Mouse (Mus musculus) T-helper 1 cell (primary cell): ENCODE measurements around the gene Milr1.
"Not testable (repeated sequence)": the region's sequence is repeated elsewhere in the genome, so short reads cannot be mapped to it uniquely, and the experiment has no call there.

ENCODE experiments used
- in situ Hi-C: fragments of 300-600 bp; cut with MboI, MseI; formaldehyde crosslinking; loops from one replicate; pipeline ENCODE4 v1.15.1; 2025; ENCODE audit warnings: high pct_unique_total_duplicates

Gene Milr1

GRCm38 (mm10) chr11:106795679-106796078, 44.7 kb downstream of the Milr1 start:
- in situ Hi-C loops: no loop called here

GRCm38 (mm10) chr11:106802069-106802627, 51.1 kb downstream of the Milr1 start:
- in situ Hi-C loops: no loop called here

GRCm38 (mm10) chr11:106807442-106807841, 56.4 kb downstream of the Milr1 start:
- in situ Hi-C loops: not testable (repeated sequence)

- in situ Hi-C loops: no loop called here
Observed at GRCm38 (mm10) chr11:106812410-106813136, 61.5 kb downstream of the Milr1 start.

- in situ Hi-C loops: no loop called here
Observed at GRCm38 (mm10) chr11:106814601-106815320, 63.7 kb downstream of the Milr1 start.

- in situ Hi-C loops: no loop called here
Observed at GRCm38 (mm10) chr11:106815331-106815730, 64.3 kb downstream of the Milr1 start.

GRCm38 (mm10) chr11:106815761-106816160, 64.7 kb downstream of the Milr1 start:
- in situ Hi-C loops: no loop called here

GRCm38 (mm10) chr11:106816316-106816715, 65.3 kb downstream of the Milr1 start:
- in situ Hi-C loops: no loop called here

- in situ Hi-C loops: no loop called here
Observed at GRCm38 (mm10) chr11:106817156-106817555, 66.1 kb downstream of the Milr1 start.

GRCm38 (mm10) chr11:106817808-106818207, 66.8 kb downstream of the Milr1 start:
- in situ Hi-C loops: no loop called here

GRCm38 (mm10) chr11:106818341-106818740, 67.3 kb downstream of the Milr1 start:
- in situ Hi-C loops: no loop called here
